Mouse (Mus musculus) lung, embryonic 14.5 days (tissue): Measurements from ENCODE around the gene Celf2. TPM values are rescaled to one million over a fixed set of nuclear protein-coding genes. Genes with fewer than 3 reads are reported as not detected.

ENCODE experiments used
- ATAC-seq: fragments of 200-750 bp; cut with Nextera tagmentation; 2 replicates; pipeline ENCODE4 v1.8.0; 2017; ENCODE audit warnings: mild to moderate bottlenecking, moderate TSS enrichment, moderate library complexity; ENCODE audit not compliant: insufficient read depth
- DNase-seq: peaks from one replicate; pipeline ENCODE4 v3.0.0-alpha.2; 2015
- H3K27ac ChIP-seq: fragments of 300-500 bp; sonication (generic); 2 replicates; pipeline ENCODE4 v1.5.1; 2014; ENCODE audit warnings: low read depth, mild to moderate bottlenecking, moderate library complexity
- H3K27me3 ChIP-seq: fragments of 300-500 bp; sonication (generic); 2 replicates; pipeline ENCODE4 v1.6.1; 2014; ENCODE audit warnings: low read length, control low read depth; ENCODE audit not compliant: insufficient read depth
- H3K36me3 ChIP-seq: fragments of 300-500 bp; sonication (generic); 2 replicates; pipeline ENCODE4 v1.6.1; 2014; ENCODE audit warnings: control low read depth; ENCODE audit not compliant: insufficient read depth
- H3K4me1 ChIP-seq: fragments of 300-500 bp; sonication (generic); 2 replicates; pipeline ENCODE4 v1.6.1; 2014; ENCODE audit warnings: antibody characterized with exemption, control low read depth; ENCODE audit not compliant: insufficient read depth
- H3K4me2 ChIP-seq: fragments of 300-500 bp; sonication (generic); 2 replicates; pipeline ENCODE4 v1.6.1; 2014; ENCODE audit warnings: mild to moderate bottlenecking
- H3K4me3 ChIP-seq: fragments of 300-500 bp; sonication (generic); 2 replicates; pipeline ENCODE4 v1.5.1; 2014; ENCODE audit warnings: low read depth, low read length
- H3K9ac ChIP-seq: fragments of 300-500 bp; sonication (generic); 2 replicates; pipeline ENCODE4 v1.6.1; 2014
- H3K9me3 ChIP-seq: fragments of 300-500 bp; sonication (generic); 2 replicates; pipeline ENCODE4 v1.6.1; 2016; ENCODE audit warnings: low read depth, low read length, control low read depth
- CTCF ChIP-seq: IDR thresholded peaks from 2 replicates; pipeline ENCODE4 v1.5.1; 2016; ENCODE audit warnings: antibody characterized with exemption, low read depth
- WGBS: fragments of 180-500 bp; shearing (Covaris S2); extraction: QIAGEN DNeasy Blood & Tissue Kit; methylation state at CpG from one replicate; pipeline ENCODE4 v1.1.7; 2014; 5-methylcytosine and 5-hydroxymethylcytosine counted together
- polyA plus RNA-seq: library from polyadenylated mRNA; unstranded; fragments of >200 nt; fragmentation: Nextera tagmentation; extraction: Ambion mirVana; gene quantifications from 2 replicates; pipeline ENCODE4 v1.2.1, GENCODE M21; 2014

Celf2 gene
- polyA plus RNA-seq, 1 experiment from 2014 or later = 92.3 TPM

- no peak overlapping the region for H3K27ac ChIP-seq
- H3K36me3 ChIP-seq = no peaks in the 10 kb centered on the region
- no peak for TF ChIP-seq CTCF
- ATAC-seq (no peak), DNase-seq (no peak)
- H3K9ac ChIP-seq = no peak overlapping the region
- H3K4me2 ChIP-seq = no peak overlapping the region
- 48% methylated on average over 2 of the region's 2 CpGs for WGBS
- H3K27me3 ChIP-seq = no peaks in the 10 kb centered on the region
- no peaks in the 10 kb centered on the region for H3K9me3 ChIP-seq
- no peaks in the 10 kb centered on the region for H3K4me1 ChIP-seq
- H3K4me3 ChIP-seq = no peak overlapping the region
These were observed 819.7 kb downstream of the Celf2 start for GRCm38 (mm10) chr2:6689689-6690088.

DNA sequence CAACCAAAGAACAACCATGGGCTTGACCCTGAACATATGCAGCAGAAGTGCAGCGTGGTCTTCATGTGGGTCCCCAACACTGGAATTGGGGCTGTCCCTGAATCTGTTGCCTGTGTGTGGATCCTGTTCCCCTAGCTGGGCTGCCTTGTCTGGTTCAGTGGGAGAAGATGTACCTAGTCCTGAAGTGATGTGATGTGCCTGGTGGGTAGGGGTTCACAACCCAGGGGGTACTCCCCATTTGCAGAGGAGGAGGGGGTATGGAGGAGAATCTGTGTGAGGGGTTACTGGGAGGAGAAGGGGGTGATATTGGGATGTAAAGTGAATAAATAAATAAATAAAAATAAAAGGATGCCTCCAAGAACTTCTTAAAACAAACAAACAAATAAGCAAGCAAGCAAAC is 831.1 kb downstream of the Celf2 start:
- Histone ChIP-seq H3K9ac (no peak overlapping the region), H3K27ac (no peak overlapping the region), H3K4me2 (no peak overlapping the region), H3K4me3 (no peak overlapping the region), H3K36me3 (no peaks in the 10 kb centered on the region), H3K4me1 (no peaks in the 10 kb centered on the region), H3K9me3 (no peaks in the 10 kb centered on the region), H3K27me3 (no peaks in the 10 kb centered on the region)
- no peak for TF ChIP-seq CTCF
- no peak for DNase-seq
- ATAC-seq = no peak
- WGBS = 96% methylated on average over 1 of the region's 1 CpGs

DNA sequence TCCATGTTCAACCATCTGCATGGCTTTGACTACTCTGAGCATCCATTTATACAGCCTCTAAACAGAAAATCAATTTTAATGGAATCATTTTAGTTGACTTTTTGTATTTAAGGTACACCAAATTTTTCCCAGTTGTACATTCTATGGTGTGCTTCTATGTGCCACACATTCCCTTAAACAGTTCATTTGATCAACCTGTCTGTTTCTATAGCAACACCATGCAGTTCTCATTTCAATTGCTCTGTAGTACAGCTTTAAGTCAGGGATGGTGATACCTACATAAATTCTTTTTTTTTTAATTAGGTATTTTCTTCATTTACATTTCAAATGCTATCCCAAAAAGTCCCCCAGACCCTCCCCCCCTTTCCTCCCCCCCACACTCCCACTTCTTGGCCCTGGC is 831.9 kb downstream of the Celf2 start:
- no peak for ATAC-seq
- H3K36me3 ChIP-seq = no peaks in the 10 kb centered on the region

DNA sequence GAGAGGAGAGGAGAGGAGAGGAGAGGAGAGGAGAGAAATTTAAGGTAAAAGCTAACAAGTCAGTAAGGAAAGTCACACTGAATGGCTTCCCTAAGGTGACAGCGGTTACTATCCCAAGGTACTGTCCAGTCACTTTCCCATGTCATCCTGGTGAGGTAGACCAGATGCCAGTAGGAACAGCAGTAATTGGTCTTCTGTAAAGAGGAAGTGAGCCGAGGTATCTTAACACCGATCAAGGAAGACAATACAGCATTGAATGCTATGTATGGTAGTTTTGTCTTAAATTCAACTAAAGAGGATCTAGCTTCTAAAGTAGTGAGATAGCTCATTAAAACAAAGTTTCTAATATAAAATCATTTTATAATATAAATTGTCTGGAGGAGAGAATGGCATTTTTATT is 835.0 kb downstream of the Celf2 start:
- Histone ChIP-seq H3K4me2 (no peak overlapping the region), H3K4me3 (no peak overlapping the region), H3K4me1 (no peaks in the 10 kb centered on the region), H3K36me3 (no peaks in the 10 kb centered on the region), H3K27ac (no peak overlapping the region), H3K9me3 (no peaks in the 10 kb centered on the region), H3K27me3 (no peaks in the 10 kb centered on the region), H3K9ac (no peak overlapping the region)
- 83% methylated on average over 3 of the region's 3 CpGs for WGBS
- no peak for DNase-seq
- TF ChIP-seq CTCF = no peak
- ATAC-seq = no peak

More for the DNA sequence above, 831.9 kb downstream of the Celf2 start:
- Histone ChIP-seq H3K4me3 (no peak overlapping the region), H3K9ac (no peak overlapping the region), H3K27ac (no peak overlapping the region), H3K9me3 (no peaks in the 10 kb centered on the region), H3K4me2 (no peak overlapping the region), H3K27me3 (no peaks in the 10 kb centered on the region), H3K4me1 (no peaks in the 10 kb centered on the region)
- TF ChIP-seq CTCF = no peak
- DNase-seq = no peak

- Histone ChIP-seq H3K9me3 (no peaks in the 10 kb centered on the region), H3K4me3 (no peak overlapping the region), H3K36me3 (no peaks in the 10 kb centered on the region), H3K27ac (no peak overlapping the region), H3K27me3 (no peaks in the 10 kb centered on the region), H3K4me1 (no peaks in the 10 kb centered on the region), H3K9ac (no peak overlapping the region), H3K4me2 (no peak overlapping the region)
- no peak for DNase-seq
- no peak for ATAC-seq
- TF ChIP-seq CTCF = no peak
- WGBS = 76% methylated on average over 3 of the region's 3 CpGs
These were observed 835.9 kb downstream of the Celf2 start for GRCm38 (mm10) chr2:6673418-6673817.

DNA sequence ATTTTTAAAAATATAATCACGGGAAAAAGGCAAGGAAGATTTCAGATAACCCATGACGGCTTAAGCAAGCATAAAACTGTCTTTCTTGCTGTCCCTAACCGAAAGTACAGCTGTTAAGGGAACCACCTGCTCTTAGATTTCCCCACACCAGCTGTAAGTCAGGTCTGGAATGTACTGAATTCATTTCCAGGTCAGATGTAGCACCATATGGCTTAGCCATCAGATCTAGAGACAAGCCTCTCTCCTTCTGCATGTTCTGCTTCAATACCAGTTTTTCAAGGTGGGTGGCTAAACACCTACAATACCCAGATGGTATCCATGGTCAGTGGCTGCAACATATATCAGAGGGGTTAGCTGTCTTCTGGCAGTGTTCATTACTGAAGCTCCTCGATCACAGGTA is 841.8 kb downstream of the Celf2 start:
- TF ChIP-seq CTCF = no peak
- H3K27me3 ChIP-seq = no peaks in the 10 kb centered on the region
- no peak overlapping the region for H3K4me2 ChIP-seq
- H3K36me3 ChIP-seq = no peaks in the 10 kb centered on the region
- DNase-seq = no peak
- no peak overlapping the region for H3K4me3 ChIP-seq
- no peak overlapping the region for H3K9ac ChIP-seq
- WGBS = 65% methylated on average over 4 of the region's 4 CpGs
- H3K4me1 ChIP-seq = no peaks in the 10 kb centered on the region
- no peaks in the 10 kb centered on the region for H3K9me3 ChIP-seq
- H3K27ac ChIP-seq = no peak overlapping the region
- ATAC-seq = no peak

GRCm38 (mm10) chr2:6659834-6660233 is 849.5 kb downstream of the Celf2 start:
- no peak overlapping the region for H3K4me2 ChIP-seq
- H3K36me3 ChIP-seq = no peaks in the 10 kb centered on the region
- no peak overlapping the region for H3K9ac ChIP-seq
- no peaks in the 10 kb centered on the region for H3K4me1 ChIP-seq
- DNase-seq (no peak), ATAC-seq (no peak)
- no peak for TF ChIP-seq CTCF
- H3K9me3 ChIP-seq = no peaks in the 10 kb centered on the region
- no peaks in the 10 kb centered on the region for H3K27me3 ChIP-seq
- no peak overlapping the region for H3K27ac ChIP-seq
- H3K4me3 ChIP-seq = no peak overlapping the region
- 68% methylated on average over 4 of the region's 4 CpGs for WGBS

DNA sequence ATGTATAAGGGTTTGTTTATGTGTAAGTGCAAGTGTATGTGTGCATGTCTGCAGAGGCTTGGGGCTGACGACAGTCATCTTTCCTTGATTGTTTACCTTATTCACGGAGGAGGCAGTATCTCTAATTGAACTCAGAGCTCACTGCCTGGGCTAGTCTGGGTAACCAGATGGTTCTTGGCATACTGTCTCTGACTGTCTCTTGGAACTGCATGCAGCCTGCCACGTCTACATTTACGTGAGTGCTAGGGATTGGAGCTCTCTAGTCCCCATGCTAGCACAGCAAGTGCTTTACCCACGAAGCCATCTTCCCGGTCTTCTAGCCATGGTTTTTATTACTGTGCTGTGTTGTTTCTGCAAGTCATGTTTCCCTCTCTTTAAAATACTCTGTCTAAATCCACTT is 855.6 kb downstream of the Celf2 start:
- Histone ChIP-seq H3K4me2 (no peak overlapping the region), H3K36me3 (no peaks in the 10 kb centered on the region), H3K4me3 (no peak overlapping the region), H3K9me3 (no peaks in the 10 kb centered on the region), H3K27ac (no peak overlapping the region), H3K4me1 (no peaks in the 10 kb centered on the region), H3K9ac (no peak overlapping the region), H3K27me3 (no peaks in the 10 kb centered on the region)
- no peak for ATAC-seq
- WGBS = 54% methylated on average over 6 of the region's 6 CpGs
- TF ChIP-seq CTCF = no peak
- DNase-seq = no peak
